Mouse (Mus musculus): ENCODE results near the gene Tnfaip3.
A peak's percentile ranks its signal among the peaks of the same experiment; 100 is the strongest.

Tnfaip3 gene

GRCm38 (mm10) chr10:19015257-19015862 is at the start of gene Tnfaip3:
TSS of gene Tnfaip3 (minus strand) at chr10:19015657.
- DNase-seq (ENCODE audit: low spot score), result peak; percentile 99

GRCm38 (mm10) chr10:19064651-19065601 is 49.5 kb upstream of the Tnfaip3 start:
- no peak for DNase-seq (ENCODE audit: low spot score)

GRCm38 (mm10) chr10:19063670-19064069 is 48.2 kb upstream of the Tnfaip3 start:
- no peak for DNase-seq (ENCODE audit: low spot score)

GRCm38 (mm10) chr10:19063208-19063607 is 47.8 kb upstream of the Tnfaip3 start:
- DNase-seq (ENCODE audit: low spot score), result no peak

GRCm38 (mm10) chr10:19062098-19062905 is 46.8 kb upstream of the Tnfaip3 start:
- DNase-seq (ENCODE audit: low spot score), result no peak

GRCm38 (mm10) chr10:19061201-19061600 is 45.7 kb upstream of the Tnfaip3 start:
- DNase-seq (ENCODE audit: low spot score), result no peak

- no peak for DNase-seq (ENCODE audit: low spot score)
These were observed 38.1 kb upstream of the Tnfaip3 start for GRCm38 (mm10) chr10:19053524-19053923.

GRCm38 (mm10) chr10:19045986-19046385 is 30.5 kb upstream of the Tnfaip3 start:
- DNase-seq (ENCODE audit: low spot score), result no peak

- DNase-seq (ENCODE audit: low spot score), result no peak
These were observed 29.5 kb upstream of the Tnfaip3 start for GRCm38 (mm10) chr10:19044765-19045516.

GRCm38 (mm10) chr10:19043529-19044262 is 28.2 kb upstream of the Tnfaip3 start:
- DNase-seq (ENCODE audit: low spot score), result no peak

GRCm38 (mm10) chr10:19040147-19040546 is 24.7 kb upstream of the Tnfaip3 start:
- DNase-seq (ENCODE audit: low spot score), result no peak

- no peak for DNase-seq (ENCODE audit: low spot score)
These were observed 19.3 kb upstream of the Tnfaip3 start for GRCm38 (mm10) chr10:19034764-19035163.

- DNase-seq (ENCODE audit: low spot score), result no peak
These were observed 18.2 kb upstream of the Tnfaip3 start for GRCm38 (mm10) chr10:19033696-19034095.

- no peak for DNase-seq (ENCODE audit: low spot score)
These were observed 16.4 kb upstream of the Tnfaip3 start for GRCm38 (mm10) chr10:19031875-19032274.

GRCm38 (mm10) chr10:19030628-19031027 is 15.2 kb upstream of the Tnfaip3 start:
- DNase-seq (ENCODE audit: low spot score), result no peak

GRCm38 (mm10) chr10:19026710-19027109 is 11.3 kb upstream of the Tnfaip3 start:
- no peak for DNase-seq (ENCODE audit: low spot score)

- DNase-seq (ENCODE audit: low spot score), result no peak
These were observed 8.9 kb upstream of the Tnfaip3 start for GRCm38 (mm10) chr10:19024353-19024752.

- no peak for DNase-seq (ENCODE audit: low spot score)
These were observed 8.3 kb upstream of the Tnfaip3 start for GRCm38 (mm10) chr10:19023622-19024326.

- DNase-seq (ENCODE audit: low spot score), result no peak
These were observed 6.8 kb upstream of the Tnfaip3 start for GRCm38 (mm10) chr10:19022272-19022671.

GRCm38 (mm10) chr10:19016823-19017471 is 1.5 kb upstream of the Tnfaip3 start:
- no peak for DNase-seq (ENCODE audit: low spot score)

All from urinary bladder, postnatal 25 days (tissue).